Mouse (Mus musculus) CD4-positive helper T cell, adult 2 months (primary cell): Measurements from ENCODE around the gene Ablim1.

Experiments used
- DNase-seq: peaks from one replicate; pipeline ENCODE4 v3.0.0-alpha.2; 2012; ENCODE audit warnings: low read depth, missing footprints, low spot score

The Ablim1 gene

DNA sequence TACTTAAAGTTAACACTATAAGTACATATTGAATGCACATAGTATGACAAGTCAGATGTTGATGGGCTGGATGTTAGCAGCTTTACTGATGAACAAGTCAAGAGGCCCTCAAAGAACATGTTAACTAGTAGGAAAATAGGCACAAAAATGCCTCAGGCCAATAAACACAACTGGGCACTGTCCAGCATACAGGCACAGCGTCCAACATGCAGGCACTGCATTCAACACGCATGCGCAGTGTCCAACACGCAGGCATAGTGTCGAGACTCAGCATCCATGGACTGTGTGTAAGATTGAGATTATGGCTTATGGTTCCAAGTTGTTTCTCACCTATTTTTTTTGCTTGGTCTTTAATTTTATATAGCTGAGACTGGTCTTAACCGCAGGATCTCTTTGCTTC is 92.1 kb downstream of the Ablim1 start:
- DNase-seq, result no peak

DNA sequence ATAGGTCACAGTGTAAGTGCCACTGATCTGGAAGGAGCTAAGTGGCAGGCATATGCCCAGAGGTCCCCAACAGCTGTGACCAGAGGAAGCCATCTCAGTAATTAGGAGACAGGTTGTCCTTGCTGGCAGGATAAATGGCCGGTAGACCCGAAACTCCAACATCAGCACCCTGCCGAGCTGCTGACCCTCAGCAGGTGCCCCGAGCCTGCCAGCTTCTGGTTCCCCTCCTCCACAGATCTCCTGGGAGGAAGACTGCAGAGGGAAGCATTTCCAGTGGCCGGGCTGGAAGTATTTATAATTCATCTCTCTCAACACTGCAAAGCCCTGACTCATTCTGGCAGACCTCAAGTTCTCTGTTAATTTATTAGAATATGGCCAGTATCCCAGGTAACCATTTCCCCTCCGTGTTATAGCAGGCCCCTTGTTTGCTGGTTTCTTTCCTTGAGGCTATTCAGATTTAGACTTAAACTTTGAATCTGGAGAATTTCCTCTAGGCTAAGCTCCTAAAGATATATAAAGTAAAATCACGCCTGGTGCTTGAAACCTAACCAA is 93.0 kb downstream of the Ablim1 start:
- DNase-seq, result no peak

GRCm38 (mm10) chr19:57219758-57220157 is 95.0 kb downstream of the Ablim1 start:
- DNase-seq, result no peak

- DNase-seq, result no peak
These were observed 97.6 kb downstream of the Ablim1 start for GRCm38 (mm10) chr19:57217161-57217560.

- no peak for DNase-seq
These were observed 99.2 kb downstream of the Ablim1 start for GRCm38 (mm10) chr19:57215527-57215926.

DNA sequence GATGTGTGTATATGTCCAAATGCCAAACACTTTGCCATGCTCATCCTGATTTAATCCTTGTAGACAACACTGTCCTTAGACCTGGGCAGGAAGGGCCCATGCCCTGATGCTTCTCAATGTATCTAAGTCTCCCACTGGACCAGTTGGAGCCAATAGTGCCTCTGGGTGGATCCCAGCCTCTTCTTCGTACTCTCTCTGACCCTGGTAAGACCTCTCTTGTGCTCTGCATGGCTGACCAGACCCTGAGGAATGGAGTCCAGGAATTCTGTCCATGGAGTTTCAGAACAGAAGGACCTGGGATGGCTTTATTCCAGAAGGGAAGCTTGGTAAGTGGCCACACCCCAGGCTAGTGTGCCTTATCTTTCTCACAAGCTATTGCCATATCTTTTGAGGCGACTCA is 102.3 kb downstream of the Ablim1 start:
- no peak for DNase-seq

DNA sequence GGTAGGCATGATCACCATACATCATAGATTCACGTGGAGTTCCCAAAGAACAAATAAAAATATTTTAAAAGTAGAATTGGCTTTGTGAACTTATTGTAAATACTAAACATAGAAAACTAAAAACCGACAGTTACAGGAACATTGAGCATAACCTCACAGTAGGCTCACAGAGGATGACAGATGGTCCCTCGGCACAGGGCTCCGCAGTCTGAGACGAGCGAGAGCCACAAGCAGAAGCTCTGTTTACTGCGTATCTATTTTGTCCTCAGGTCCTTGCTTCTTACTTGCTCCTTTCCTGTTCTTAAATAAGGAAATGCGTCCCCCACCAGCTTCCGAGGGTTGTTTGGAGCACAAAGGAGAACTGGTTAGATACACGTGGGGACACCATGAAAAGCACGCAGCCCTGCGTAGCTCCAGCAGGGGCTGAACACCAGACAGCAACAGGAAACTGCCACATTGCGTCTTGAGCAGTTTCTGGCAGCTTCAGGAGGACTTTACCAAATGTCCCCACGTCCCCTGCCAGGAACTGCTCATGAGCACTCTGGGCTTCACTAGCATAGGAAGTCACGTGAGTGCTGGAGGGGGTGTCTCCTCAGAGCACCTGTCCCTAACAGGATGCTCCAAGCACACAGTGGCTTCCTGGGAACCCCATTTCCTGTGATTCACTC is 103.1 kb downstream of the Ablim1 start:
- DNase-seq, result peak; percentile 37

- DNase-seq, result no peak
These were observed 103.8 kb downstream of the Ablim1 start for GRCm38 (mm10) chr19:57210924-57211323.

- DNase-seq, result no peak
These were observed 110.6 kb downstream of the Ablim1 start for GRCm38 (mm10) chr19:57204101-57204500.

GRCm38 (mm10) chr19:57202554-57202953 is 112.2 kb downstream of the Ablim1 start:
- no peak for DNase-seq

DNA sequence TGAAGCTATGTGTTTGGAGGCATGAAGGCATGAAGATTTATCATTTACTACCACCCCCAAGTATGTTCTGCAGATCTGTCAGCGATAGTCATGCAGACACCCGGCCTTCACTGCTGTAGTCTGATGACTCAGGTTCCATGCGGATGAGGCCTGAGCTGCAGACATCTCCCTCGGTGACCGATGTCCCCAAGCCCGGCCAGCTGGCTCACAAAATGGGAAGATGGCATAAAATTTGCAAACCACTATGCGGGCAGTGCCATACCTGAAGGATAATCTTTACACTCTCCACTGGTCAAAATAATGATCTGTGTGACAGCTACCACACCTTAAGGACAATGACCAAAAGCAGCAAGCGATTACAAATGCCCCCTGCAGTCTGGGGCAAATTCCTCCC is 113.6 kb downstream of the Ablim1 start:
- DNase-seq, result no peak

- DNase-seq, result no peak
These were observed 114.1 kb downstream of the Ablim1 start for GRCm38 (mm10) chr19:57200477-57201089.

- DNase-seq, result no peak
These were observed 115.4 kb downstream of the Ablim1 start for GRCm38 (mm10) chr19:57199361-57199760.

DNA sequence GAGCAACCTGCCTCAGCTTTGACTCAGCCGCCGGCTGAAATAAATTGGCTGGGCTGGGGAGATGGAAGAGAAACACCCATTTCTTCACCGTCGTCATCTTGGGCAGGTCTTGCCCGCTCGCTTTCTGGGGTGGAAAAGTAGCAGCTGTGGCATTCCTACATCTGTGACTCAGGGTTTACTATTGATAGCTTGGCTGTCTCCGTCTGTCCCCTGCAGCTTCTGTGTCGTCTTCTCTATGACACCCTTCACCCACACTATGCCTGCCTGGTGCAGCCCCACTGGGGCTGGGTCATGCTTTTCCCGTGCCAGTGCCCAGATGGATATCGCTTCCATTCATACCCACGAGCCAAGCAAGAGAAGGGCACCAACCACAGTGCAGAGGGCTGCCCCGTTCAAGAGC is 116.2 kb downstream of the Ablim1 start:
- DNase-seq, result no peak

GRCm38 (mm10) chr19:57198029-57198428 is 116.7 kb downstream of the Ablim1 start:
- DNase-seq, result no peak

- peak; percentile 24 for DNase-seq
These were observed 117.5 kb downstream of the Ablim1 start for GRCm38 (mm10) chr19:57197043-57197817.

- DNase-seq, result no peak
These were observed 118.1 kb downstream of the Ablim1 start for GRCm38 (mm10) chr19:57196616-57197015.

GRCm38 (mm10) chr19:57195169-57195930 is 119.4 kb downstream of the Ablim1 start:
- DNase-seq, result no peak

- no peak for DNase-seq
These were observed 120.8 kb downstream of the Ablim1 start for GRCm38 (mm10) chr19:57193958-57194357.

DNA sequence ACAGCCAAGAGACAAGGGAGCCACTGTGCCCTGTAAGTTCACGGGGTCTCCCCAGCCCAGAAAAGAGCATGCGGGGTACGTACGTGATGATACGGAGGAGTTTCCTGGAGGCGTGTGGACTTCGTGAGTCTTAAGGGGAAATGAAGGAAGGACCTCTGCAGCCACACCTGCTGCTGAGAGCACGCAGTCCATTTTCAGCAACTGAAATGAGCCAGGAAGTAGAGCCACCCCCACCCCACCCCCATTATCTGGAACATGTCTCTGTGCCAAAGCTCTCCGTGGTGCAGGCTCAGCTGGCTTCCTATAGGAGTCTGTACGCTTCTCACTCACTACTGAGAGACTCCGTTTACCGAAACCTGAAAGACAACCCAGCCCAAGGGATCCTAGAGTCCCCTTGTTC is 121.3 kb downstream of the Ablim1 start:
- no peak for DNase-seq

DNA sequence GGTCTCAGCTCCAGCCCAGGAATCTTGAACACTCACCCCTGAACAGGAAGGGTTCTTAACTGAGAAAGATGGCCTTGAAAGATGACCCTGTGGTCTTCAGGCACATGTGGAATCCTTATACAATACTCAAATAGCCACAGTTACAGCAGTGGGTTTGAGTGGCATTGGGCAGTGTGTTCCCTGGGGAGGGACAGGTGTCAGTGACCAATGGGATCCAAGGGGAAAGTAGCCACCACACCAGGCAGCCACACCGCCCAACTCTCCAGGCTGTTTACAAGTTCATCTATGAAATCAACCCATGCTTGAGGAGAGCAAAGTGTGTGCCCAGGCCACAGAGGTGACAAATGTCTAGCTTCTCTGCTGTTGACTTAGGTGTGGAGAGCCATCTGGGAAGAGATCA is 123.6 kb downstream of the Ablim1 start:
- DNase-seq, result no peak

DNA sequence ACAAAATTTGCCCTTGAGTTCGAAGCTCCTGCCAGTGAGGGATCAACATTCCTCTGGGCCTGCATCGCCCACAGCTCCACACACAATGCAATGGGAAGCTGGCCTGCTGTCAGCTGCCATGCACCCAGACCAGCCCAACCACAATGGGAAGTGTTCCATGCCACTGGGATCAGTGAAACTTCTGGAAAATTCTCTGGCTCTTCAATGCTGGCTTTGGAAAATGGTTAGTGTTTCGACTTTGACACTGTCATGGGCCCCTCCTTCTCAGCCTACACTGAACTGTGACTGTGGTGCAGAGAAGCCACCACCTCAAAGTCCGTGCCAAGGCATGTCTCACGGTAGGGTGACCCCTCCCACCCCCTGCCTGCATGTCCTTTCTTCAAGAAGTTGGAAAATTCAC is 125.3 kb downstream of the Ablim1 start:
- DNase-seq, result no peak
